Mouse (Mus musculus): ENCODE measurements around the gene Fut8.

DNA sequence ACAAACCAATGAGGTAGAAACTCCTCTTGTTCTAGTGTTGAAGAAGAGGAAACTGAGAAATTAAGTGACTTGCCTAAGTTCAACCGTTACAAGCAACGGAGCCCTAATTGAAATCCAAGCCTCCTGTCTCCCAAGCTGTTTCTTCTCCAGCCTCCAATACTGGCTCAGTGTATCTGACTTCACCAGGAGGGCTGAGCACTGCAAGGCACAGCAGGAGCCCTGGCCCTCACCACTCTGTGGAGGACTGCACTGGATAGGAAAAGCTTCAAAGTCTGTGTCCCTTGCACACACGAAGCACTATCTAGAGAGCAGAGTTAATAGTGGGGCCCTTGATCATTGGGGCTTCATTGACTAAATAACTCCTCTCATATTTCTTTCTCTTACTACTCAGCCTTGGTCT lies 246.8 kb downstream of the Fut8 start:
- TF ChIP-seq GATA1 (IDR thresholded peaks at IDR 0.05; ENCODE audit: low read length) (no peak), TAL1 (IDR thresholded peaks at IDR 0.05; ENCODE audit: low read length) (no peak)

Measured in erythroblast, embryonic 14.5 days (primary cell).